Mouse (Mus musculus) embryonic fibroblast, embryonic 13.5 days (primary cell): ENCODE measurements at regions not wholly inside any gene's neighbourhood (a gene's known extent, or its start where the extent isn't known, plus 50 kb on each side); places are given as distances from the start of the nearest gene placed in this dataset.

Source experiments
- H3K27ac ChIP-seq: 2 replicates; pipeline ENCODE4 v1.5.1; 2012; ENCODE audit warnings: low read length, control low read depth, inconsistent platforms; ENCODE audit not compliant: insufficient read depth
- H3K4me1 ChIP-seq: 2 replicates; pipeline ENCODE4 v1.6.1; 2011; ENCODE audit warnings: low read length; ENCODE audit not compliant: control insufficient read depth, insufficient read depth
- H3K4me3 ChIP-seq: 2 replicates; pipeline ENCODE4 v1.5.1; 2011; ENCODE audit warnings: mild to moderate bottlenecking, control low read depth, low read length; ENCODE audit not compliant: insufficient read depth
- CTCF ChIP-seq: IDR thresholded peaks from 2 replicates; pipeline ENCODE4 v1.5.1; 2011; ENCODE audit warnings: mild to moderate bottlenecking, control low read depth, low read length, moderate library complexity, borderline replicate concordance; ENCODE audit not compliant: insufficient read depth
- POLR2A ChIP-seq: IDR thresholded peaks from 2 replicates; pipeline ENCODE4 v1.6.1; 2011; ENCODE audit warnings: low read depth, mild to moderate bottlenecking, control low read depth, low read length, moderate library complexity

DNA sequence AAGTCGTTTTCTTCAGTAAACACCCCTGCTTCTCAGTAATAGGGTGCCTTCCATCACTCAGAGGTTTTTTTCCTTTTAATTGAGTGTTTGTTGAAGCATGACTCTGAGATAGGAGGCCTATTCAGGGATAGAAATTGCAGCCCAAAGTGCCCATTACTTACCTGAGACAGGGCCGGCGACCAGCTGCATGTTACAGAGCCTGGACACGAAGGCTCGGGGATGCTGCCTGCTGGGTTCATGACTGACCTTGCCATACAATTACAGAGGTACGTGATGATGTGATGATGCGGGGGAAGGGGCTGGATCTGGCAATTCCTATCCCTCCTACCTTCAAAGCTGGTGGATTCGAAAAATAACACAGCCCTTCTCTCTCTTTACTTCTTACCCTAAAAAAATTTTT lies 146.7 kb downstream of the Rwdd3 start:
- Histone ChIP-seq H3K4me3 (no peak overlapping the region), H3K27ac (no peak overlapping the region), H3K4me1 (no peaks in the 10 kb centered on the region)
- TF ChIP-seq CTCF (no peak), POLR2A (no peak)

DNA sequence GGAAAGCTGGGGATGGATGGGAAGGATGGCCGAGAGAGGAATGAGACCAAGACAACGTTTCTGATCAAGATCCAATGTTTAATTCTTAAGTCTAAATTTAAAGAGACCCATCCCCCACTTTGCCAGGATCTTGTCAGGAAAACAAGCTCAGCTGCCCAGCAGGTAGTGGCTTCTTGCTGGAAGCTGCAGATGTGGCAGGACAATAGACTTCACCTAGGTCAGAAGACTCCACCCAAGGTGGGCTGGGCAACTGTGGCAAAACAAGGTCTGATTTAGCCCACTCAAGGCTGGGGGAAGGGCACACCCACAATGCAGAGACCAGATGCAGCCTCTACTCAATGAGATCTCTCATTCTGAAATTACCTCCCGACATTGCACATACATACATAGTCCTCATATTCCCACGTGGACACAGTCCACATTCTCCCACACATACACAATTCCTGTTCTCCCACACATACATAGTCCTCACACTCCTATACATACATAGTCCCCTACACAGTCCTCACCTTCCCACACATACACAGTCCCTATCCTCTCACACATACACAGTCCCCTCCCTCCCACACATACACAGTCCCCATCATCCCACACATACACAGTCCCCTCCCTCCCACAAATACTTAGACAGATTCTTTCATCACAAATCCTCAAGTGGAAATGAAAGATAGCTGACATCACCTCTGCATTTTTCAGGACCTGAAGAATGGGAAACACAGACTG lies 150.2 kb downstream of the Rwdd3 start:
- H3K27ac ChIP-seq, result no peak overlapping the region
- TF ChIP-seq CTCF (no peak), POLR2A (no peak)
- H3K4me1 ChIP-seq, result no peaks in the 10 kb centered on the region
- no peak overlapping the region for H3K4me3 ChIP-seq

DNA sequence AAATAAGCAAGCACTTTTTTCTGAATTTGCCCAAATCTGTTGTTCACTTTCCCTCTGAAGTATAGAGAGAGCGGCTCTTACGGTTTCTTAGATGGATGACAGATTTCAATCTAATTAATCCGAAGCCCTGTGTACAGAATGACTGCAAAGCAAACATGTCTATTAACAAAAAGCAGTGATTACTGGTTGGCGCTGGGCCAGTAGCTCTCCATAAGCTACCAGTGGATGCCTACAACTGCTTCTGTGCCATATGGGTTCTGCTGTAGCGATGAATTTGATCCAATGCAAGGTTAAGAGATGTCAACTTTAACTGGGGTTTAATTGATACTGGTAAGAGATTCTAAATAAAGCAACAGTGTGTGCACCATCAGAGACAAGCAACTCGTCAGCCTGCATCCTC lies 162.3 kb downstream of the Rwdd3 start:
- Histone ChIP-seq H3K27ac (no peak overlapping the region), H3K4me3 (no peak overlapping the region), H3K4me1 (no peaks in the 10 kb centered on the region)
- TF ChIP-seq CTCF (no peak), POLR2A (no peak)

DNA sequence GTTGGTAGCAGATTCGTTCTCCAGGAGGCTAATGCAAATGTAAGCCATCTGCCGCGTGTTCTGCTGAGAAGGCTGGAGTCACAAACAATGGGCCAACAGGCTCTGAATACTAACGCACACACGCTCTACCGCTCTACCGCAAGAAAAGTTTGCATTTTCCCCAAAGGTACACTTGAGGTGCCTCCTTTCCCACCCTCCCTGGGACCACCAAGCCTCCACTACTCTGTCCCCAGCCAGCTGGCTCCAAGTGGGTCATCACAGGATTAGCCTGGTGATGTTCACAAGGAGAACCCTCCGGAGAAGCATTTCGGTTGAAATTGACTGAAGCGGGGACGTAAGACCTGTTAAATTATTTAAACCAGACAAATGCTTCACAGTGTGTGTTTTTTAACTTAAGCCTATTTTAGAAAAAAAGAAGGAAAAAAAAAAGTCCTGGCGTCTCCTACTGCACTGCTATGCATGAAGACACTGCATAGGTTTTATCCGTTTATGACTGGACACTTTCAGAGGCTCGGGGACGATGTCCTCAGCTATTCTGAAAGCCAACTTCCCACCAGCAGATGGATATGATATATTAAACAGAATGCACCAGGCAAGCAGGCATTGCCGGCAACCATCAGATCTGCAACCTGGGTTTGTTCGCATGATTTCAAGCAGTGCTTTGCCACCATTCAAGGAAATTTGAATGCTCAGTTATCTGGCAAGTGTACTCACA lies 187.8 kb downstream of the Rwdd3 start:
- Histone ChIP-seq H3K27ac (no peak overlapping the region), H3K4me3 (no peak overlapping the region), H3K4me1 (no peaks in the 10 kb centered on the region)
- TF ChIP-seq CTCF, result no peak
- TF ChIP-seq POLR2A, result no peak

DNA sequence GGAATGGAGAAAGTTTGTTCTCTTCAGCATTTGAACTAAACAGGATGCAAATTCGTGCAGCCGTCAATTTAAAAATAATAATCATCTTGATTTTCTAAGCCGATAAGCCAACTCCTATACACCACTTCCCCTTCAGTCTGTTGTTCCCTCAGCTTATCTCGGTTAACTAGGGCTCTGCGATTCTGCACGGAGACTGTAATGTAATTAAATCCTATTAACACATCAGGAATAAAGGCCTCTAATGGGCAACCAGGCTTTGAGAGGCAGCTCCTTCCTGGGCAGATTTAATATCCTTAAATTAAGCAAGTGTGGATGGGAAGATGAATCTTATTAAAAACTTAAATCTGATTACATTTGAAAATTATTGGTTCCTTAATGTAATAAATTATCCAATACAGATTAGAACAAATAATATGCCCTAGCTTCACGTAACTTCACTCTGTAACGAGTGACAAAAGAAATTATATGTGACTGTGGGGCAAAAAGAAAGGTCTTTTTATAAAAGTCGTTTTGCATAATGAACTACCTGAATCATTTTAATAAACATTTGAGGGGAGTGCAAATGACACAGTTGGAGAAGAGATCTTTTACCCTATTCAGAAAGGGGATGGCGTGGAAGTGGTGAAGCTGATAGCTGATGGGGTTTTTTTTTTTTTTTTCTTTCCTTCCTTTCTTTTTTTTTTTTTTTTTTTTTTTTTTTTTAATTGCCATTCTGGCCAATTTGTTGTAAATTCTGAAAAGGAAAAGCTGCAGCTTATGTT lies 188.5 kb downstream of the Rwdd3 start:
- no peak overlapping the region for H3K27ac ChIP-seq
- H3K4me1 ChIP-seq, result no peaks in the 10 kb centered on the region
- H3K4me3 ChIP-seq, result no peak overlapping the region
- no peak for TF ChIP-seq CTCF
- TF ChIP-seq POLR2A, result no peak

DNA sequence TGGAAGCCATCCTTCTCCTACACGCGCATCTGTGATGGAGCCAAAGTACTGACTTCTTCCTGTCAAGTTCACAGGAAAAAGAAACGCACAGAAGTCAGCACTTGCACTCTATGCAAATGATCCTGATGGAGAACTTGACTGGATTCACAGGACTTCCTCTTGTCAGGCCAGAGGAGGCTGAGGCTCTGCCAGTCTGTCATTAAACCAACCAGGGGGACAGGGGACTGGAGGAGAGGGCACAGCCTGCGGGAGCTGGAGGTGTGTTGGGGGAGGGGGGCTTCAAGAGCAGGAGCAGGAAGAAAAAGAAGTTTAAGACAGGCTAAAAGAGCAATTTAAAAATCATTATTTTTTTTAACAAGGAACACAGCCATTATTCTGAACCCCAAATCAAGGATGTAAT lies 189.3 kb downstream of the Rwdd3 start:
- no peak overlapping the region for H3K27ac ChIP-seq
- no peaks in the 10 kb centered on the region for H3K4me1 ChIP-seq
- TF ChIP-seq POLR2A (no peak), CTCF (no peak)
- H3K4me3 ChIP-seq, result no peak overlapping the region

DNA sequence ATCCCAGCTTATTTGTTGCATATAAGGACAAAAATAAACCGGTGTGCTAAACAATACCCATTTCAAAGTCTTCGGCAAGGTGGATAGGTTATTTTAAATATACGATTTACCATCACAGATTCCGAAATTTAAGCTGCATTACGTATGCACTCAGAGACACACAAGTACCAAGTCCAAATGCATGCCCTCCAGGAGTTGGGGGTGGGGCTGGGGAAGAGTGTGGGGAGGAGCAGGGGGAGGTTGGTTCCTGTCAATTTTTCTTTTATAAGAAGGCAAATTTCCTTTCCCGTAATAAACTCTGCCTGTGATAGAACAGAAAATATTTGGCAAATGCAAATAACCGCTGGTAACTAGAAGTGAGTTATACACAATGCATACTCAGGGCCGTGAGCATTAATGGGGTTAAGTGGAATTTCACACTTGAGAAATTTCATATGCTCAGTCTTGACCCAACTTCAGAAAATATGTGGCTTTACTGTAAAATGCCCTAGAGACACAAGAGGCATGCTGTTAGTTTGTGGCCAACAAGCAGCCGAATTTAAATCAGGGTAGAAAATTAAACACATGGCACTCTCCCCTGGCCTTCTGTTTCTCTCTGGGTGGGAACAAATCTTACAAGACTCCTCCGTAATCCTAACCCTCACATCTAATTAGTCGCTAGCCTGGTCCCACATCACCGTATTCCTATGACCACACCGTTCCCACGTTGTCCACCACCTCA lies 200.6 kb downstream of the Rwdd3 start:
- TF ChIP-seq CTCF, result no peak
- no peak for TF ChIP-seq POLR2A
- no peak overlapping the region for H3K27ac ChIP-seq

DNA sequence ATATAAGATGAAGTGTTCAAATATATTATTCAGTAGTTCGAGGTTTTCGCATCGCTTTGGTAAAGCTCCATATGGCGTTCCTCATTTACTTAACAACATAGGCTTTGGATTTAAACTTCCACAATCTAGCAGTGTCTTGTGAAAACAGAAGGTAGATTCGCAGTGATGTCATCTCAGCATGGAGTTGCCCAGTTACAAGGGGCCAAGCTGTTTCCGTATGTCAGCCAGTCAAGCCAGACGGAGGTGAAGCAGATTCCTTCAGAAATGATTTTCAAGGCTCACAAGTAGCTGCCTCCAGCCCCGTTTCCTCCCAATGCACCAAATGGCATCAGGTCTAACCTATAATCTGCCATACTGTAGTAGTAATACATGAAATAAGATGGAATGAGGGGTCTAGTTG lies 224.6 kb downstream of the Rwdd3 start:
- no peak for TF ChIP-seq CTCF
- TF ChIP-seq POLR2A, result no peak
- H3K27ac ChIP-seq, result no peak overlapping the region

More for the DNA sequence above, 200.6 kb downstream of the Rwdd3 start:
- no peaks in the 10 kb centered on the region for H3K4me1 ChIP-seq
- no peak overlapping the region for H3K4me3 ChIP-seq

DNA sequence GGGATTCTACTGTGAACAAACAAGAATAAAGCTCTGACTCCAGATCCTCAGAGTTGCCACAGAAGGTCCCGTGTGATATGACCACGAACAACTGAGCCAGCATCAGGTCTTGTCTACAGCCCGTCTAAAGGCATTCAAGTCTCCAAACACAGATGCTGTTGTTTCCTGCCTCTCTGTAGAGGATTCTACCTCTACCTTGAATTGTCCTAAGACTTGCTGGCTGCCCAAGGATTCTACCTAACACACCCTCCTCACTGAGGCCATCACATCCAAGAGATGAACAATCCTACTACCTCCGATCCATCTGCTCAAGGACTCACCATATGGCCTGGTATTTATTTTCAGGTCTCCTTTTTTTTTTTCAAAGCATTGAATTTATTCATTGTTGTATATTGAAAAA lies 237.1 kb downstream of the Rwdd3 start:
- H3K4me3 ChIP-seq, result no peak overlapping the region
- no peak for TF ChIP-seq POLR2A
- TF ChIP-seq CTCF, result no peak
- H3K27ac ChIP-seq, result no peak overlapping the region
- no peaks in the 10 kb centered on the region for H3K4me1 ChIP-seq

More for the DNA sequence above, 224.6 kb downstream of the Rwdd3 start:
- no peak overlapping the region for H3K4me3 ChIP-seq
- H3K4me1 ChIP-seq, result no peaks in the 10 kb centered on the region

DNA sequence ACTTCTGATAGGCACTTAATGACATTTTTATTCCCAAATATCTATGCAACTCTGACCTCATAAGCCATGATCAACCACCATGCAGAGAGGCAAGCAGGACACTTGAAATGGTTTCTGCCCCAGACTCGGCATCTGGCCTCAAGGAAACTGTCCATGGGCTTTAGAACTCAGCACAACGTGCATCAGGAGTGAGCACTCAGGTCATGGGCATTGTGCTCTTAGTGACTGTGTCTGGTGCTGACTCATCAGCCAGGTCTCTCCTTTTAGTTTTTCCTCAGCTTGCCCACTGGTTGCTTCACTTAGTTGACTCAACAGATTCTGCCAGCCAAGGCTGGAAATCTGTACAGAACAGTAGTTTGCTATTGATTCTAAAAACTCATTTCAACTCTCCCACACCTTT lies 251.1 kb downstream of the Rwdd3 start:
- Histone ChIP-seq H3K4me3 (no peak overlapping the region), H3K27ac (no peak overlapping the region), H3K4me1 (no peaks in the 10 kb centered on the region)
- TF ChIP-seq POLR2A (no peak), CTCF (no peak)
